Mouse (Mus musculus): ENCODE measurements around the gene Cpn2. TPM values are rescaled to one million over a fixed set of nuclear protein-coding genes. Genes with fewer than 3 reads are reported as not detected.

The Cpn2 gene
- total RNA-seq, 2 experiments from 2014 or later, result 0.05 TPM; not detected in 1

- no peak for DNase-seq (ENCODE audit: low spot score)
These were observed 28.5 kb downstream of the Cpn2 start for GRCm38 (mm10) chr16:30238791-30239190.

DNA sequence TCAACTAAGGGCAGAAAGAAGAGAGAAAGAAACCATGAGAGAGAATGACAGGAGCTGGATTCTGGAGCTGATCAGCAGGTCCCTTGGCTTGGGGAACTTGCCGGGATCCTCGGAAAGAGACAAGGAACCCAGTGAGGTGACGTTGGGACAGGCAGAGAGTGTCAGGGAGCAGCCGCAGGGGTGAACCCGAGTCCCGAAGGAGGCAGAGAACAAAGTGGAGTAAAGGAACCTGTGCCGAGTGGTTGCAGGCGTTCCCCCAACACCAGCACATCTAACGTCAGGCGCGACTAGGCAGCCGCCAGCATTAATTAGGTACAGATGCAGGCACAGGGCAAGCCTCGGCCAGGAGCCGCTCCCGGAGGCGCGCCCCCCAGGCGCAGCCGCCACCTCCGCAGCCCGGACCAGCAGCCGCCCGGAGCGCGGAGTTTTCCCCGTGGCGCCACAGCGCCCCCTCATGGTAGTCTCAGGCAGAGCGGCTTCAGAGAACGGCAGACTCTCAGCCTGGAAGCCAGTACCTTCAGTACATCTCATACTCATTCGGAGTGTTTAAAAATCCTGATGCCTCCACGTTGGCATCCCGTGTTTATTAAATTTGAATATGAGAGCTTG is 31.1 kb downstream of the Cpn2 start:
- DNase-seq (ENCODE audit: low spot score), result peak; percentile 88

DNA sequence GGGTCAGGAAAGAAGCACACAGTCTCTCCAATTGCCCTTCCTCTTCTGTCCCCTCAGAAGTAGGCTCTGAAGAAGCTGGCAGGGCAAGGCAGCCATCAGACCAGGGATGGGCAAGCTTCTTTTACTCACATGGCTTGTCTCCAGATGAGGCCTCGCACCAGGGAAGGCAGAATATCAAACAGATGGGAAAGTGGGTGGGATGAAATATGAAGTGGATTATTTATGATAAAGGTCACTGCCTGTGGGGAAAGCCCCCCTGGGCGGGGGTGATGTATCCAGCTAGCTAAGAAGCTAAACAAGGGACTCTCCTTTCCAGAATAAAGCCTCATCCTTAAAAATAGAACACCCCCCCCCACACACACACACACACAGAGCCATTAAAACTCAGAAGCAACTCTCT is 31.7 kb downstream of the Cpn2 start:
- peak; percentile 11 for DNase-seq (ENCODE audit: low spot score)

- DNase-seq (ENCODE audit: low spot score), result no peak
These were observed 32.4 kb downstream of the Cpn2 start for GRCm38 (mm10) chr16:30234636-30235546.

- no peak for DNase-seq (ENCODE audit: low spot score)
These were observed 33.2 kb downstream of the Cpn2 start for GRCm38 (mm10) chr16:30234077-30234476.

GRCm38 (mm10) chr16:30231882-30232604 is 35.3 kb downstream of the Cpn2 start:
- no peak for DNase-seq (ENCODE audit: low spot score)

- DNase-seq (ENCODE audit: low spot score), result no peak
These were observed 39.9 kb downstream of the Cpn2 start for GRCm38 (mm10) chr16:30227352-30227751.

- no peak for DNase-seq (ENCODE audit: low spot score)
These were observed 46.0 kb downstream of the Cpn2 start for GRCm38 (mm10) chr16:30221161-30221782.

- DNase-seq (ENCODE audit: low spot score), result no peak
These were observed 51.5 kb downstream of the Cpn2 start for GRCm38 (mm10) chr16:30215811-30216210.

DNA sequence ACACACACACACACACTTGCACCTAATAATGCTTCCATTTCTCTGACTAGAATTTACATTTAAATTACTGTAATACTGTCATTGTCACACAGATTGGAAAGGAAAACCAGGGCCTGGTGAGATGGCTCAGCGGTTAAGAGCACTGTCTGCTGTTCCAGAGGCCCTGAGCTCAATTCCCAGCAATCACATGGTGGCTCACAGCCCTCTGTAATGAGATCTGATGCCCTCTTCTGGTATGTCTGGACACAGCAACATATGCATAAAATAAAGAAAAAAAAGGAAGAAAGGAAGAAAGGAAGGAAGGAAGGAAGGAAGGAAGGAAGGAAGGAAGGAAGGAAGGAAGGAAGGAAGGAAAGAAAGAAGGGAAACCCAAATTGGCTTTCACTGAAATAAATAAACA is 53.7 kb downstream of the Cpn2 start:
- no peak for DNase-seq (ENCODE audit: low spot score)

GRCm38 (mm10) chr16:30212035-30212434 is 55.3 kb downstream of the Cpn2 start:
- DNase-seq (ENCODE audit: low spot score), result no peak

GRCm38 (mm10) chr16:30209264-30209663 is 58.0 kb downstream of the Cpn2 start:
- DNase-seq (ENCODE audit: low spot score), result no peak

GRCm38 (mm10) chr16:30207991-30208390 is 59.3 kb downstream of the Cpn2 start:
- no peak for DNase-seq (ENCODE audit: low spot score)

DNA sequence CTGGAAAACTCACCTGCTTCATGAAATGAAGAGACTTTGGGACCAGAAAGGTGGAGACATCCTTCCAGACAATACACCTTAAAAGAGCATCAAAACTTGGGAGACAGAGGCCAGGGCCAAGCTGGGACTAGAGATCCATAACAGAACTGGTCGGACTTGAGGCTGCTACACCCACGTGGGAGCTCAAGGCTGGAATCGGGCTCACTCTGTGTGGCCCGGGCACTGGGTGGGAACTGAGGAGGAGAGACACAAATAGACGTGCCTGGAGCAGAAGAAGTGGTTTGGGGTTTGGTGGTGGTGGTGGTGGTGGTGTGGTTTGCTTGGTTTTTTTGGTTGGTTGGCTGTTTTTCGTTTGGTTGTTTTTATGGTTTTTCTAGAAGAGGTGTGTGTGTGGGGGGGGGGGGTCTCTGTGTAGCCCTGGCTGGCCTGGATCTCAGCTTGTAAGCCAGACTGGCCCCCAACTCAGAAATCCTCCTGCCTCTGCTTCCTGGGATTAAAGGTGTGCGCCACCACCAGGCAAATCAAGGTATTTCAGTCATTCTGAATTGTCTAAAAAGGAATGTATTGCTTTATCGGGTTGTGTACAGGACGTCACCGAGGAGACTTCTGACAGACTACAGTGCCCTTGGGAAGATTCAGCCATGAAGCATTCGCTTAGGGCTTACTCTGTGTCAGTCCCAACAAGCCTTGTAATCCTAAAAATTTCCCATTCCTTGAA is 60.0 kb downstream of the Cpn2 start:
- DNase-seq (ENCODE audit: low spot score), result no peak

Other genes starting within 250 kb of the Cpn2 start
- gene Hes1, start 203.1 kb downstream of the Cpn2 start, total RNA-seq (2021), result 10 to 100 TPM in 1 of 2 experiments, 1 to 10 TPM in 1; 7.6 to 13.0 TPM
- gene Lrrc15, start 15.8 kb upstream of the Cpn2 start, total RNA-seq (2021), result under 1 TPM; 0.14 to 0.47 TPM
- not detected for gene Gp5, start 43.3 kb upstream of the Cpn2 start, total RNA-seq (2021)
- 10 to 100 TPM; 29.7 to 34.1 TPM for gene Atp13a3, start 138.5 kb upstream of the Cpn2 start, total RNA-seq (2021)

Measured in gastrocnemius, adult 18-20 months (tissue).